Mouse (Mus musculus) T-helper 1 cell (primary cell): ENCODE data around the gene Tymp.

Experiments
- in situ Hi-C: fragments of 300-600 bp; cut with MboI, MseI; formaldehyde crosslinking; loops from one replicate; pipeline ENCODE4 v1.15.1; 2025; ENCODE audit warnings: high pct_unique_total_duplicates

Tymp gene

DNA sequence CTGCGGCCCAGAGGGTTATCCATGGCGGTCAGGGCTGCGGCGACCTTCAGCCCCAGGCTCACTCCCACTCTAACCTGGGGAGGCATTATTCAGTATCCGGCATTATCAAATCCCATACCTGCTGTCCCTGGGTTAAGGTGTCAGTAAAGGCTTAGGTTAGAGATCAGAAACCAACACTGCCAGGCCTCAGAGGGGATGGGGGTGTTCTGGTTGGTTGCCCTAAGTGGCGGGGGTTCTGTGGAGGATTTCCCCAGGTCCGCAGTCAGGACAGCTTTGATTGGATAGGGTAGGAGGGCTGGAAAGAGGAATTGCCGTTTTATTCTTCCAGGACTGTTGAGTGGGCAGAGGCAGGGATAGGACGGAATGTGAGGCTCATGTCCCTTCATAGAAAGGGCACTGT, 2.5 kb downstream of the Tymp start:
- in situ Hi-C loops: loop anchor here (5.0 kb wide), 1 partner anchor 53 kb away; the partner anchor contains the start of genes C730034F03Rik, Chkb, Cpt1b and Gm44502

DNA sequence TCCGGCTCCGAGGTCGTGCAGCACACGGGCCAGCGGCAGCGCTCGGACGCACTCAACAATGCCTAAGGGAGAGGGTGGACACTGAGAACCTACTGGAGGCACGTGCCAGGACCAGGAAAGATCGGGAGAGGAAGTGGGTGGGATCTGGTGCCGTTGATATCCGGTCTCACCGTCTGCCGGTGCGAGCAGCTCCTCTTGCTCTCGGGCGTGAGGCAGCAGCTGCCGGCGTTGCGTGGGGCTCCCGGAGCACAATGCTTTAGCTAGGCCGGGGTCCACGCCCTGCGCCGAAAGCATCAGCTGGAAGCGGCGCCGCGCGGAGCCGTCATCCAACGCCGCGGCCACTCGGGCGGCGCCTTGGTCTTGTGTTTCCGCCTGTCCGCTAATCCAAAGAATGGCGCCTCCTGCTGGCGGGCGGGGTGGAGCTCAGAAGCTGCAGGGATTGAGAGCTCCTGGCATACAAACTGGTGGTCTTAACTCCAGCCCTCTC, 3.0 kb downstream of the Tymp start, which contains the start of gene Sco2:
Gene Sco2 (minus strand): TSS at position 85 of the 487 bp plus-strand sequence.
- in situ Hi-C loops: loop anchor here (5.0 kb wide), 1 partner anchor 53 kb away; the partner anchor contains the start of genes C730034F03Rik, Chkb, Cpt1b and Gm44502

DNA sequence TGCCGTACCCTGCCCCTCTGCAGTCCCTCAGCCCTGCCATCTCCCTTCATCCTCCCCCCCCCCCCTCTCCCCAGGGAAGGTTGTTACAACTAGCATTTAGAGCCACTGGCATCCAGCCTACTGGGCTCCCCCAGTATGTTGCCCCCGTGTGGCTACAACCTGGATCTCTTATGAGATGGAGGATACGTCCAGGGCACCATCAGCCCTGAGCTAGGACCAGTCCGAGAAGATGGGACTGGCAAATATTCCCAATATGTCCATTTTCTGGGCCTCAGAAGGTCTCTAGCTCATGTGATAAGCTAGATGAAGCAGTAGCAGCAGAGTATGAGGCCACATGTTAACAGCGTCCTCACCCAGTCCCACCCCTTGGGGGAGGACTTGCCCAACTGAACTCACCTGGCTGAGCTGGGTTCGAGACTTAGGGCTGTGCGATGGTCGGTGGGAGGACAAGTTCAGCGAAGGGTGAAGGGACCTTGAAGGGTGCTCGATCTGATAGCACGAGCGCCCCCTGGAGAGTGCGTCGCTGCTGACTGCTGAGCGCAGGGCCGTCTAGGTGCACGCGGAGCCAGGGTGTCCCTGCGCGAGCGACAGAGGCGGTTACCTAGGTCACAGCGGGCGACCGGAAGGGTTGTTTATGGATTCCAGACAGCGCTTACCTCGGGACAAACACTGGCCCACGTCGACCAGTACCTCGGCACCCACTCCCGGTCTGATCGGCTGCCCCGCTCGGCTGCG, 3.6 kb downstream of the Tymp start:
- in situ Hi-C loops: loop anchor here (5.0 kb wide), 1 partner anchor 54 kb away; the partner anchor contains the start of genes C730034F03Rik, Chkb, Cpt1b and Gm44502

- in situ Hi-C loops: loop anchor here (5.0 kb wide), 1 partner anchor 55 kb away; the partner anchor contains the start of genes C730034F03Rik, Chkb, Cpt1b and Gm44502
Observed at GRCm38 (mm10) chr15:89372536-89372935, 4.3 kb downstream of the Tymp start.

- in situ Hi-C loops: loop anchor here (5.0 kb wide), 1 partner anchor 55 kb away; the partner anchor contains the start of genes C730034F03Rik, Chkb, Cpt1b and Gm44502
Observed at GRCm38 (mm10) chr15:89372068-89372467, 4.8 kb downstream of the Tymp start.

GRCm38 (mm10) chr15:89365141-89365551, 11.7 kb downstream of the Tymp start:
- in situ Hi-C loops: no loop called here

- in situ Hi-C loops: no loop called here
Observed at GRCm38 (mm10) chr15:89363051-89363450, 13.8 kb downstream of the Tymp start.

DNA sequence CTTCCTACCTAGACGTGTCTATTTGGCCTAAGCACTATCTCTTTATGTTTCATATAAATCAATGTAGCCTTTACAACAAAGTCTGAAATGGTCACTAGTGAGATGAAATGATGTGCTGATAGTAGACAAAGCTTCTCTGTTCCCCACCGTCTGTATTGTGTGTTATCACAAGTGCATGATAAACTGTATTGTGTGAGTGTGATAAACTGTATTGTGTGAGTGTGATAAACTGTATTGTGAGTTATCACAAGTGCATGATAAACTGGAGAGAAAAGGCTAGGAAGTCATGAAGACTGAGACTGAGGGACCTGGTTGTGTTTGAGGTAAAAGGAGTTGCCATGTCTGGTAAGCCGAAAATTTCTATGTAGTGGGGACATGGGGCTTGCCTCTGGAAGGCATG, 18.1 kb downstream of the Tymp start:
- in situ Hi-C loops: no loop called here

DNA sequence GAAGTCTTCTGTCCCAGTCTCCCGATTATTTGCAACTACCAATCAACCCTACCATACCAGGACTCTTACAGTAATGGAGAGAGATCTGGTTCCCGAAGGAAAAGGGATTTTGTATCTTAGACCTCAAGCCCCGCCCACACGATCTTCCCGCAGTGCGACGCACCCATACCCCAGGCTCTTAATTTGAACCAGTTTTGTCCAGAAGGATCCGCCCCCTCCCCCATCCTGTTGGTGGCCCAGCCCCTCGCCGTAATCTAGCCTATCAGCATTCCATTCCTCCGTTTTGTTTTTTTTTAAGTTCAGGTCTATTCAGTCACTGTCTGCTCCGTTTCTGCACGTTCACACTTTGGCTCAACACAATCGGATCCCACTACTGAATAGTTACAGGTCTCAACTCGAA, 20.5 kb downstream of the Tymp start:
- in situ Hi-C loops: no loop called here

DNA sequence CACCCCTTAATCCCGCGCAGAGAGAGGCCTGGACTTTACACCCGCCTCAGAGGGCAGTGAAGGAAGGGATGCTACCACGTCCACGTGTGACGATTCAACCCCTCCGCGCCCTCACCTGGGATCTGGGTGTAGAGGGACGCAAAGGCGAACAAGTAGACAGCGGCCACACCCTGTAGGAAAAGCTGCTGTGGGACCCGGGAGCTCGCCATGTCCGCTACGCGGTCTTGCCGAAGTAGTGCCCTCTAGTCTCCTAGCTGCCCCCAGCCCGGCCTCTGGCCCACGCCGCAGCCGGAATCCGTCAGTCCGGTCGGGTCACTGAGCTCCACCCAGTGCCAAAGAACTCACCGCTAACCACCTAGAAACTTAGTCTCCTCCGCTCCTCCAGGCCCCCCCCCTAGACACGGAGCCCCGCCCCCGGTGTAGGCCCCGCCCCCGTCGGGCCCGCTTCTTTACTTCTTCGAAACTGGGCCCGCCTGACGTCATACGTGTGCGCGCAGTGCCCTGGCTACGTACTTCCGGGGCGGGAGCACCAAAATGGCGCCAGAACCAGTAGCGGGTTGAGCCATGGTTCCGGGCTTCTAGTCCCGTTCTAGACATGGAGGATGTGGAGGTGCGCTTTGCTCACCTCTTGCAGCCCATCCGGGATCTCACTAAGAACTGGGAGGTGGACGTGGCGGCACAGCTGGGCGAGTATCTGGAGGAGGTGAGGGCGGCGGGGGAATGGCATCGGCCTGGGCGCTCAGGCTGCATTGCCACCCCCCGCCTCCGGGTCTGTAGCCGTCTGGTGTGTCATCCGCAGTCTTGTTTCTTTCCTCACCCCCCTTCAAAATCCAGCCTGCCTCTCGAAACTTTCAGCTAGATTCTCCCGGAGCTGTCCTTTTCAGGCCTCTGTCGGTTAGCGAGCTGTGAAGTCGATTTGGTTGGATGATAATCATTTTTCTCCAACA, 21.3 kb downstream of the Tymp start, which contains the start of the genes Lmf2 and Ncaph2:
Gene Lmf2 (minus strand): TSS at position 419 of the 947 bp plus-strand sequence.
Gene Ncaph2 (plus strand): TSS at position 479 of the 947 bp plus-strand sequence.
- in situ Hi-C loops: no loop called here

DNA sequence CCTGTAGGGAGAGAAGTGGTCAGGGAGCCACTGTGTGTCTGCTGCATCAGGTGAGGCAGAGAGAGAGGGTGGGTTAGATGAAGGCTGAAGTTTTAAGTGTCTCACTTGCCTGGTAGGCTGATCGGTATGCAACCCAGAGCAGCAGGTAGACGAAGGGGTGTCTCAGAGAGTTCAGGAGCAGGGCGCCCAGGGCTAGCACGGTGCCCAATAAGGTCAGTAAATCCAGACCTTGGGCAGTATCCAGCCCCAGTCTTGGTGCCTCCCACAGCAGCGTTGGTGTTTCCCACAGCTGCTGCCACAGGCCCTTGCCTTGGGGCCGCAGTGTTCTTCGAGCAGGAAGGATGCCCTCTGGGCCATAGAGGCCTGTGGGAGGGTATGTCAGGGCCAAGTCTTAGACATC, 22.4 kb downstream of the Tymp start:
- in situ Hi-C loops: no loop called here

- in situ Hi-C loops: no loop called here
Observed at GRCm38 (mm10) chr15:89353837-89354236, 23.0 kb downstream of the Tymp start.

DNA sequence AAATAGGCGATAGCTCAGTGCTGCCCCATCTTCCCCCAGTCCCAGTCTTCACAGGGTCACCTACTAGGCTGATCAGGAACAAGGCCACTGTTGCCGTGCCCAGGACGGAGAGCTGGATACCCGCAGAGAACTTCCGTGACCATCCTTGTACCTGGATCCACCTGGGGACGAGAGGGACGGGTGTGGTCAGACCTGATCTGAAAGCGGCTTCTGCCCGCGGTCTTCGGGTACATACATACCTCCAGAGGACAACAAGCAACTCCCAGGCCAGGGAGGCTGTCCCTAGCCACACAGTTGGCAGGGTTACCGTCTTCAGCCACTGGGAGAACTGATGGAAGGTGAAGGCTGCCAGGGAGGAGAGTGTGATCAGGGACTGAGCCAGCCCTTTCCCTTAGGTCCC, 24.0 kb downstream of the Tymp start:
- in situ Hi-C loops: no loop called here

- in situ Hi-C loops: no loop called here
Observed at GRCm38 (mm10) chr15:89352054-89352453, 24.8 kb downstream of the Tymp start.

GRCm38 (mm10) chr15:89351302-89351701, 25.5 kb downstream of the Tymp start:
- in situ Hi-C loops: no loop called here

DNA sequence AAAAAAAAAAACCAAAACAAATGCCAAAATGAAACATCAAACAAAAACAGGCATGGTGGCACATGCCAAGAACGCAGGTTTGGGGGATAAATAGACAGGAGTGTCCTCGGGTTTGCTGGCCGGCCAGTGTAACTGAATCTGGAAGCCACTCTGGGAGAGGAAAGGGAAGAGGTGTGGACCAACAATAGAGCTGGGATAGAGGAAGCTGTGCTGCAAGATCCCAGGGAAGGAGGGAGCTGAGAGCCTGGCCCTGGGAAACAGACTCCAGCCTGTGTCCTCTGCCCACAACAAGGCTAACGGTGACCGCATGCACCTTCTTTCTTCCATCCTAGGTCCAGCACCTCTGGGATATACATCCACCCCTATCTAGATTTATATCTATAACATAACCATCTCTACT, 26.4 kb downstream of the Tymp start:
- in situ Hi-C loops: no loop called here

GRCm38 (mm10) chr15:89343325-89343724, 33.5 kb downstream of the Tymp start:
- in situ Hi-C loops: no loop called here

GRCm38 (mm10) chr15:89341678-89342077, 35.2 kb downstream of the Tymp start:
- in situ Hi-C loops: no loop called here

GRCm38 (mm10) chr15:89340136-89340535, 36.7 kb downstream of the Tymp start:
- in situ Hi-C loops: no loop called here

GRCm38 (mm10) chr15:89339696-89340095, 37.1 kb downstream of the Tymp start:
- in situ Hi-C loops: no loop called here

DNA sequence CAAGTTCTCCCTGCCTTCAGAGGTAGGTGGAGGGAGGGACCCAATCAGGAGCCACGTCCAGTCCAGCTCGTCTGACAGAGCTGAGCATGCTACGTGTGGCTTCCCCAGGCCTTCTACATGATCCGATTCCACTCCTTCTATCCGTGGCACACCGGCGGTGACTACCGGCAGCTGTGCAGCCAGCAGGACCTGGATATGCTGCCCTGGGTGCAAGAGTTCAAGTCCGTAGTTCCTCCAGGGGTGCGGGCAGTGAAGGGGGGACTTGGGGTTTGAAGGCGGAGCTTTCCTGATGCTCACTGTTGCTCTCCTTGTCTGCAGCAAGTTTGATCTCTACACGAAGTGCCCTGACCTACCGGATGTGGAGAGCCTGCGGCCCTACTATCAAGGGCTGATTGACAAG, 40.4 kb downstream of the Tymp start:
- in situ Hi-C loops: no loop called here
